Mouse (Mus musculus) bone marrow, adult 2 months (tissue): Measurements from ENCODE around the gene Csnk2b.

Experiments
- CTCF ChIP-seq: fragments of 200-500 bp; IDR thresholded peaks from 2 replicates; pipeline ENCODE4 v1.5.1; 2011; ENCODE audit warnings: low read length, control low read depth; ENCODE audit not compliant: control insufficient read depth, insufficient read depth
- POLR2A ChIP-seq: fragments of 200-500 bp; IDR thresholded peaks from 2 replicates; pipeline ENCODE4 v1.6.1; 2011; ENCODE audit warnings: low read depth, mild to moderate bottlenecking, control low read depth, low read length, borderline replicate concordance; ENCODE audit not compliant: control insufficient read depth

DNA sequence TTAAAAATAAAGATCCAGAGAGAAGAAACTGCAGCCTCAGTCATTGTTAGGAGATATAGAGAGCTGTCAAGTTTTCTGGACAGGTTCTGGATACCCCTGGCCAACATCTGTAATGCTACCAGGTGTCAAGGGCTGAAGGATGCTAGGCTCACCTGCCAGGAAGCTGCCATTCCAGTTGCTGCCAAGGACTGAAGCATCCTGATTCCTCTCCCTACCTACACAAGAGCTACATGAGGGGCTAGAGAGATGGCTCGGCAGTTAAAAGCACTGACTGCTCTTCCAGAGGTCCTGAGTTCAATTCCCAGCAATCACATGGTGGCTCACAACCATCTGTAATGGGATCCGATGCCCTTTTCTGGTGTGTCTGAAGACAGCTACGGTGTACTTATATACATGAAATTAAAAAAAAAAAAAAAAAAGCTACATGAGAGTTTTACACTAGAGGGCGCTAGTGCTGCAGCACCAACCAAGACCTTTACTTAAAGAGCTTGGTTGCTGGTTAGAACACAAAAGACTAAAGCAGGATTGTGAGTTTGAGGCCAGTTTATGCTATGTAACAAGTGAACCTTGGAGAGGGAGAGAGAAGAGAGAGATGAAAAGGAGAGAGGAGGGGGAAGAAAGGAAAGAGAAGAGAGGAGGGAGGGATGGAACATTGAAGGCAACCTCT, 46.8 kb upstream of the Csnk2b start:
- TF ChIP-seq CTCF (no peak), POLR2A (no peak)
